Mouse (Mus musculus): Measurements from ENCODE around the gene Adgre5.

- TF ChIP-seq FLI1 (IDR thresholded peaks at IDR 0.05; ENCODE audit: low read length) (no peak), GATA1 (IDR thresholded peaks at IDR 0.05; ENCODE audit: borderline replicate concordance, low read length) (no peak)
Measured at GRCm38 (mm10) chr8:83719048-83719447, 22.1 kb downstream of the Adgre5 start.
